Mouse (Mus musculus) C2C12 (cell line): ENCODE results near the gene Bid. TPM values are rescaled to one million over a fixed set of nuclear protein-coding genes. Genes with fewer than 3 reads are reported as not detected.
"Not testable (repeated sequence)": the region's sequence is repeated elsewhere in the genome, so short reads cannot be mapped to it uniquely, and the experiment has no call there.

ENCODE experiments used
- H3K27me3 ChIP-seq: one replicate; pipeline ENCODE4 v1.6.1; 2011; ENCODE audit not compliant: control insufficient read depth, insufficient read depth, insufficient read length
- H3K36me3 ChIP-seq: one replicate; pipeline ENCODE4 v1.6.1; 2011; ENCODE audit not compliant: control insufficient read depth, insufficient read depth
- H3K4me3 ChIP-seq: one replicate; pipeline ENCODE4 v1.5.1; 2011; ENCODE audit warnings: mild to moderate bottlenecking, control low read depth; ENCODE audit not compliant: poor library complexity, insufficient read depth, severe bottlenecking
- H3K79me2 ChIP-seq: one replicate; pipeline ENCODE4 v1.6.1; 2011; ENCODE audit not compliant: control insufficient read depth, insufficient read depth
- H3K79me3 ChIP-seq: one replicate; pipeline ENCODE4 v1.6.1; 2011; ENCODE audit warnings: low read depth, control low read depth
- H3ac ChIP-seq: one replicate; pipeline ENCODE3; 2011; ENCODE audit warnings: low read depth; ENCODE audit not compliant: control insufficient read depth, insufficient read length
- CEBPB ChIP-seq: IDR thresholded peaks from one replicate; pipeline ENCODE4 v1.6.1; 2011; ENCODE audit warnings: low read depth, mild to moderate bottlenecking, control low read depth, moderate library complexity
- CTCF ChIP-seq: IDR thresholded peaks from one replicate; pipeline ENCODE4 v1.5.1; 2011; ENCODE audit not compliant: control insufficient read depth, insufficient read depth, insufficient read length
- FOSL1 ChIP-seq: IDR thresholded peaks from one replicate; pipeline ENCODE4 v1.8.0; 2011; ENCODE audit warnings: mild to moderate bottlenecking, low read length; ENCODE audit not compliant: poor library complexity, insufficient read depth, severe bottlenecking
- MAX ChIP-seq: IDR thresholded peaks from one replicate; pipeline ENCODE4 v1.6.1; 2011; ENCODE audit warnings: mild to moderate bottlenecking, control low read depth
- MYOD1 ChIP-seq: IDR thresholded peaks from one replicate; pipeline ENCODE4 v1.6.1; 2011; ENCODE audit warnings: low read depth; ENCODE audit not compliant: control insufficient read depth, insufficient read length
- MYOG ChIP-seq: IDR thresholded peaks from one replicate; pipeline ENCODE4 v1.6.1; 2011; ENCODE audit not compliant: control insufficient read depth, insufficient read length; ENCODE audit errors: extremely low read depth
- USF1 ChIP-seq: IDR thresholded peaks from one replicate; pipeline ENCODE4 v1.6.1; 2011; ENCODE audit warnings: low read depth, mild to moderate bottlenecking, control low read depth, moderate library complexity
- polyA plus RNA-seq: library from polyadenylated mRNA; unstranded; fragments of >200 nt; fragmentation: generic; extraction: Trizol; gene quantifications from one replicate; pipeline ENCODE4 v1.2.1, GENCODE M21; 2012; ENCODE audit warnings: missing spikeins

The Bid gene
- polyA plus RNA-seq, 1 experiment = 48.1 TPM

GRCm38 (mm10) chr6:120868824-120869223 lies 47.8 kb downstream of the Bid start:
- no peaks in the 10 kb centered on the region for H3K27me3 ChIP-seq
- TF ChIP-seq FOSL1 (no peak), CEBPB (no peak), MAX (no peak), MYOG (no peak)

GRCm38 (mm10) chr6:120866051-120866814 lies 50.4 kb downstream of the Bid start:
- H3K36me3 ChIP-seq = peaks cover 14% of the 10 kb centered on the region
- H3K79me3 ChIP-seq = peaks cover 15% of the 10 kb centered on the region
- H3ac ChIP-seq = no peak overlapping the region
- no peaks in the 10 kb centered on the region for H3K27me3 ChIP-seq
- peaks cover 37% of the 10 kb centered on the region for H3K79me2 ChIP-seq
- H3K4me3 ChIP-seq = no peak overlapping the region
- TF ChIP-seq MAX (no peak), USF1 (no peak), FOSL1 (peak; percentile 80), CTCF (no peak)

More at GRCm38 (mm10) chr6:120868824-120869223, 47.8 kb downstream of the Bid start:
- Histone ChIP-seq H3K79me2 (peaks cover 13% of the 10 kb centered on the region), H3K79me3 (peaks cover 10% of the 10 kb centered on the region), H3K4me3 (no peak overlapping the region), H3K36me3 (peaks cover 14% of the 10 kb centered on the region), H3ac (no peak overlapping the region)

- peaks cover 8% of the 10 kb centered on the region for H3K36me3 ChIP-seq
- H3ac ChIP-seq = no peak overlapping the region
- H3K27me3 ChIP-seq = no peaks in the 10 kb centered on the region
- H3K4me3 ChIP-seq = no peak overlapping the region
- TF ChIP-seq CEBPB = no peak
- no peak for TF ChIP-seq CTCF
- TF ChIP-seq MYOD1 = peak; percentile 53
- TF ChIP-seq MYOG = no peak
- no peak for TF ChIP-seq USF1
- peak; percentile 54 for TF ChIP-seq FOSL1
- no peak for TF ChIP-seq MAX
- H3K79me3 ChIP-seq = peaks cover 16% of the 10 kb centered on the region
- peaks cover 68% of the 10 kb centered on the region for H3K79me2 ChIP-seq
These were observed 56.6 kb downstream of the Bid start for GRCm38 (mm10) chr6:120860079-120860478.

GRCm38 (mm10) chr6:120858217-120858711 lies 58.4 kb downstream of the Bid start:
- Histone ChIP-seq H3K36me3 (peaks cover 8% of the 10 kb centered on the region), H3K4me3 (no peak overlapping the region), H3ac (no peak overlapping the region), H3K79me2 (peaks cover 58% of the 10 kb centered on the region), H3K79me3 (peaks cover 14% of the 10 kb centered on the region), H3K27me3 (no peaks in the 10 kb centered on the region)
- TF ChIP-seq MYOD1 (no peak), MYOG (no peak), MAX (no peak), USF1 (no peak), CEBPB (no peak), CTCF (no peak), FOSL1 (no peak)

GRCm38 (mm10) chr6:120854413-120854812 lies 62.2 kb downstream of the Bid start:
- no peak overlapping the region for H3ac ChIP-seq
- no peak overlapping the region for H3K4me3 ChIP-seq
- peaks cover 20% of the 10 kb centered on the region for H3K36me3 ChIP-seq
- peaks cover 5% of the 10 kb centered on the region for H3K79me3 ChIP-seq
- no peaks in the 10 kb centered on the region for H3K27me3 ChIP-seq
- peaks cover 35% of the 10 kb centered on the region for H3K79me2 ChIP-seq
- TF ChIP-seq CTCF = no peak
- no peak for TF ChIP-seq USF1
- TF ChIP-seq MYOG = no peak
- peak; percentile 97 for TF ChIP-seq MYOD1
- TF ChIP-seq FOSL1 = no peak
- TF ChIP-seq MAX = peak; percentile 7
- TF ChIP-seq CEBPB = no peak

GRCm38 (mm10) chr6:120850720-120851119 lies 65.9 kb downstream of the Bid start:
- H3K4me3 ChIP-seq, H3ac ChIP-seq, H3K27me3 ChIP-seq, H3K79me3 ChIP-seq: not testable (repeated sequence)
- Histone ChIP-seq H3K79me2 (peaks cover 19% of the 10 kb centered on the region), H3K36me3 (peaks cover 17% of the 10 kb centered on the region)

Other genes with a start within 250 kb of the Bid start
- gene Slc25a18, start 143.3 kb downstream of the Bid start, polyA plus RNA-seq = 0.07 TPM
- 90.1 TPM for gene Atp6v1e1, start 94.1 kb downstream of the Bid start, polyA plus RNA-seq
- 24.6 TPM for gene Bcl2l13, start 80.6 kb downstream of the Bid start, polyA plus RNA-seq
- gene Mical3, start 214.1 kb upstream of the Bid start, polyA plus RNA-seq = 10.3 TPM